Mouse (Mus musculus) lung, postnatal 14 days (tissue): Measurements from ENCODE around the gene Ppm1j.
"Not testable (repeated sequence)": the region's sequence is repeated elsewhere in the genome, so short reads cannot be mapped to it uniquely, and the experiment has no call there.

ENCODE experiments used
- DNase-seq: peaks from one replicate; pipeline ENCODE4 v3.0.0; 2021

Gene Ppm1j

GRCm38 (mm10) chr3:104788075-104788474 is 7.2 kb downstream of the Ppm1j start, which contains the start of gene Rhoc:
Rhoc (plus strand) TSS chr3:104788375.
- no peak for DNase-seq

- peak; percentile 87 for DNase-seq
These were observed 7.9 kb downstream of the Ppm1j start for GRCm38 (mm10) chr3:104788561-104789311.

GRCm38 (mm10) chr3:104789312-104789605 is 8.4 kb downstream of the Ppm1j start:
- no peak for DNase-seq

GRCm38 (mm10) chr3:104789822-104790221 is 9.0 kb downstream of the Ppm1j start:
- DNase-seq, result peak; percentile 57

- DNase-seq, result peak; percentile 26
These were observed 9.6 kb downstream of the Ppm1j start for GRCm38 (mm10) chr3:104790401-104790937.

GRCm38 (mm10) chr3:104791017-104791416 is 10.2 kb downstream of the Ppm1j start:
- DNase-seq, result no peak

GRCm38 (mm10) chr3:104791671-104792070 is 10.8 kb downstream of the Ppm1j start:
- no peak for DNase-seq

GRCm38 (mm10) chr3:104792360-104793270 is 11.8 kb downstream of the Ppm1j start:
- no peak for DNase-seq

- DNase-seq, result peak; percentile 98
These were observed 13.3 kb downstream of the Ppm1j start for GRCm38 (mm10) chr3:104793871-104794828.

- no peak for DNase-seq
These were observed 14.2 kb downstream of the Ppm1j start for GRCm38 (mm10) chr3:104794953-104795470.

- DNase-seq, result no peak
These were observed 14.9 kb downstream of the Ppm1j start for GRCm38 (mm10) chr3:104795661-104796340.

GRCm38 (mm10) chr3:104796430-104797082 is 15.7 kb downstream of the Ppm1j start:
- DNase-seq, result peak; percentile 54

GRCm38 (mm10) chr3:104800681-104801080 is 19.8 kb downstream of the Ppm1j start:
- DNase-seq, result no peak

GRCm38 (mm10) chr3:104801481-104801880 is 20.6 kb downstream of the Ppm1j start:
- DNase-seq, result no peak

- no peak for DNase-seq
These were observed 23.5 kb downstream of the Ppm1j start for GRCm38 (mm10) chr3:104804312-104804711.

GRCm38 (mm10) chr3:104805539-104805938 is 24.7 kb downstream of the Ppm1j start:
- DNase-seq, result no peak

- DNase-seq, result no peak
These were observed 30.9 kb downstream of the Ppm1j start for GRCm38 (mm10) chr3:104811752-104812151.

GRCm38 (mm10) chr3:104812254-104812653 is 31.4 kb downstream of the Ppm1j start:
- no peak for DNase-seq

- DNase-seq, result not testable (repeated sequence)
These were observed 32.4 kb downstream of the Ppm1j start for GRCm38 (mm10) chr3:104813227-104813626.

GRCm38 (mm10) chr3:104814746-104815145 is 33.9 kb downstream of the Ppm1j start:
- DNase-seq, result no peak

GRCm38 (mm10) chr3:104815346-104815745 is 34.5 kb downstream of the Ppm1j start:
- DNase-seq, result no peak
